Mouse (Mus musculus) spleen, postnatal 36 days (tissue): ENCODE results near the gene 2900026A02Rik.

Experiments used
- DNase-seq, 2 experiments: peaks; one replicate each; pipeline ENCODE4 v3.0.0; 2022; ENCODE audit warnings: low spot score in 2 of 2, mixed read lengths in 1 of 2

Gene 2900026A02Rik

DNA sequence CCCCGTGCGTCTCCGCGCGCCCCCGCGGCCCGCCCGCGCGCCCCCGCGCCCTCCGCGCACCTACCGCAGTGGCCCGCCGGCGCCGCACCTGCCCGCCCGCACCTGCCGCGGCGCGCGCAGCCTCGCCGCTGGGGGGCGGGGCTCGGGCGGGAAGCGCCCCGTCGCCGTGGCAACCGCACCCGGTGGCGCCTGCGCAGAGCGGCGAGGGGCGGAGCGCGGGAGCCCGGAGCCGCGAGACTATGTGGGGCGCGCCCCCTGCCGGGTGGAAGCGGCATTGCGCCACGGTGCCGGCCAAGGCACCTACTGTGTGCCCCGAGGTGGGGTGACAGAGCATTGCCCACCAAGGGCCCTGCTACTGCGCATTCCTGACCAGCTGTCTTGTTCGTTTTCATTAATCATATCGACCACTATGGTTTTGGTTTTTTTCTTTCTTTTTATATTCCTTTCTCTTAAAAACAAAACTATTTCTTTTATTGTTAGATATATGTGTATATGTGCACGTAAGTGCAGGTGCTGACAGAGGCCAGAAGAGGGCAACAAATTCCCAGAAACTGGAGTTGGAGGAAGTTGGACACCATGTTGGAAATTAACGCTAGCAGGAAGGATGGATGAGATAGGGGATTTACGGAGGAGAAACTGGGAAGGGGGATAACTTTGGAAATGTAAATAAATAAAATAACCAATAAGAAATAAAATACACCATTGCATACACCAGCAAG, at the start of gene 2900026A02Rik:
Gene 2900026A02Rik (minus strand): TSS at position 90 of the 719 bp plus-strand sequence.
- DNase-seq: peak; percentile 27 to 28

DNA sequence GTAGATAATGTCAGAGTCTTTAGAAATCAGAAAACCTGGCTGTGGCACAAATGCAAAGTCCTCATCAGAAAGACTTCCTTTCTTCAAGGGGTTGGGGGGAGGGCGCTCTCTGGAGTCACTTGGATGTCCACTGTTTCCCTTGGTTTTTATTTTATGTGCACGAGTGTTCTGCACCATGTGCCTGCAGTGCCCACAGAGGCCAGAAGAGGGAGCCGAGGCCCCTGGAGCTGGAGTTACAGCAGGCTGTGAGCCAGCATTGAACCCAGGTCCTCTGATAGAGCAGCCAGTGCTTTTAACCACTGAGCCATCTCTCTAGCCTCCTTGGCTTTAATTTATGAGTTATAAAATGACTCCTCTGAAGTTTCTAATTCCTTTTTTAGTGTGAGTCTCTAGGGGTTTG, 49.0 kb upstream of the 2900026A02Rik start:
- DNase-seq: no peak

GRCm38 (mm10) chr5:113268246-113268645, 47.2 kb upstream of the 2900026A02Rik start:
- DNase-seq: no peak

- no peak for DNase-seq
Measured at GRCm38 (mm10) chr5:113265637-113266036, 44.6 kb upstream of the 2900026A02Rik start.

GRCm38 (mm10) chr5:113250806-113251205, 29.8 kb upstream of the 2900026A02Rik start:
- DNase-seq: no peak

- no peak for DNase-seq
Measured at GRCm38 (mm10) chr5:113249263-113249930, 28.4 kb upstream of the 2900026A02Rik start.

DNA sequence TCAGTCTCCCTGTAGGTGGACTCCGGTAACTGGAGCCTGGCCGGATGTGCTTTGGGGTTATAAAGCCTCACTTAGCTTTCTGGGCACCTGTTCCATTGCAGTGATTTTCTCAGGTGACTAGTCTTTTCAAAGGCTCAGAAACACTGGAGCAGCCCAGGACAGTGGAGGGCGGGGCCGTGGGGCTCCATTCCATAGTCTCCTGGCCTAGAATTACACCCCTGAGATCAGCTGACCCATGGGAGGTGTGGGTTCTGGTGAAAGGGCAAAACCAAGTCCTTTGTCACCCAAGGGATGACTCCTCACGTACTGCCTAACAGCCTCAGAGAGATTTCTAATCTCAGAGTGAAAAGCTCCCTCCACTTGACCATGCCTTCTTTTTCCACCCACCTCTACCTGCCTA, 9.2 kb upstream of the 2900026A02Rik start:
- DNase-seq: no peak

DNA sequence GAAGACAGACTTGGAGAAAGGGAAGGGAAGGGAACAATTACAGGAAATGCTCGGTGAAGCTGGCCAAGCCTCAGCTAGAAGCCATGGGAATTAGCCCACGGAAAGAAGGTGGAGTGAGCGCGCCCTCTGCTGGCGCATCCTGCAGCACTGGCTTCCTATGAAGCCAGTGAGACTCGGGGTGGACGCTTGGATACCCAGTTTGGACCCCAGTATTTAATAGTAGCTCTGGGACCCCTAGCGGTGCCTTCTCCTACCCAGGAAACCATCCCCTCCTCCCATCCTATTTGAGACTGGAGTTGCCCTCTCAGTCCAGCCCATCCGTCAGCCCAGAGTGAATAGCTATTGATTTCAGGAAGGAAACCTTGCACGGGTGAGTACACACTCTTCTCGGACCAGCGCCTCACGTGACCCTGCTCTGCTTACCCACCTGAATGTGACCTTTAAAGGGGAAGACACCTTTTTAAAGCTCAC, 5.6 kb upstream of the 2900026A02Rik start, which contains the start of gene Tmem211:
Gene Tmem211 (plus strand): TSS at position 278 of the 471 bp plus-strand sequence.
- DNase-seq: peak in 1 of 2 experiments; percentile 27

DNA sequence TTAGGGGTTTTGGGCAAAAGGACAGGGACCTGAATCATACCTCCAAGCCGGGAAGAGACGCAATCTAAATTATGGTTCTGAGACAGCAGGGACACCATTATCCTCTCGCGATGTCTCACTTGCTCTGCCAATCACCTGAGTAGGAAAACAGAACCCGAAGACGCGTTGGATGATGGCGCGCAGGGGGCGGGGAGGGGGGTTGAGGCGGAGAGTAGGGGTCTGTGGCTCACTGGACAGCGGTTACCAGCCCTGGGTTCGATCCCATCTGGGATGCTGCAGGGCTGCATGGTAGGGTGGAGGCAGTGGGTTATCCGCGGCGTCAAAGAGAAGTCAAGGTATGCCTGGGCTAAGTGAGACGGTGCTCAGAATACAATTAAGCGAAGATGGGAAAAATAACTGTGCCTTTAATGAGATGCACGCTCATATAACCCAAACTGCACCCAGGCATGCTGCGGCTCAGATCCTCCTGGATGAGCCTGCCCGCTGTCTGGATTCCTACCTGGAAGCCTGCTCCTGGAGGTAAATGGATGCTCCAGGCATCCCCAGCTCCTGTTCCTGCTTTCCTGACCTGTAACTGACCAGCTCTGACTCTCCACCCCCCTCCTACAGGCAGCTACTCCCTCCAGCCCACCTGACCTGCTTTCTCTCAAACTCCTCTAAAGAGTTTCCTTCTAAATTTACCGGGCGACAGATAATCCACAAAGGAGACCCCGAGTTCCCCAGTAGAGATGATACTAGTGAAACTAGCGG, 4.8 kb upstream of the 2900026A02Rik start:
- no peak for DNase-seq

- no peak for DNase-seq
Measured at GRCm38 (mm10) chr5:113225271-113225670, 4.2 kb upstream of the 2900026A02Rik start.

DNA sequence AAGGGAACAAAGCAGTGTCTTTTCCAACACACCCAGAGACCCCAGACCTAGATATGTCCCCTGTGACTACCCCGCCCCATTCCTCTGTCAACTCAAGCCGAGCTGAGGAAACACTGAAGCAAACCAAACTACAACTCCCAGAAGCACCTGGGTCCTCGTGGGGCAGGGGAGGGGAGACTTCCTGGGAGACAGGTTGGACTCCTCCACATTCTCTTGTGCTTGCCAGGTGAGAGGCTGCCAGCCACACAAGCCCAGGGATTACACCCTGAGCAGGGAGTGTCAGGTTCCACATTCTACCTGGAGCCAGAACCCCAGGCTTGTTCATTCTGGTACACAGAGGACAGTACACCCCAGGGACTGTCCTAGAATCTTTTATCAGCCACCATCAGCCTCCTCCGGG, 2.9 kb upstream of the 2900026A02Rik start:
- DNase-seq: no peak

DNA sequence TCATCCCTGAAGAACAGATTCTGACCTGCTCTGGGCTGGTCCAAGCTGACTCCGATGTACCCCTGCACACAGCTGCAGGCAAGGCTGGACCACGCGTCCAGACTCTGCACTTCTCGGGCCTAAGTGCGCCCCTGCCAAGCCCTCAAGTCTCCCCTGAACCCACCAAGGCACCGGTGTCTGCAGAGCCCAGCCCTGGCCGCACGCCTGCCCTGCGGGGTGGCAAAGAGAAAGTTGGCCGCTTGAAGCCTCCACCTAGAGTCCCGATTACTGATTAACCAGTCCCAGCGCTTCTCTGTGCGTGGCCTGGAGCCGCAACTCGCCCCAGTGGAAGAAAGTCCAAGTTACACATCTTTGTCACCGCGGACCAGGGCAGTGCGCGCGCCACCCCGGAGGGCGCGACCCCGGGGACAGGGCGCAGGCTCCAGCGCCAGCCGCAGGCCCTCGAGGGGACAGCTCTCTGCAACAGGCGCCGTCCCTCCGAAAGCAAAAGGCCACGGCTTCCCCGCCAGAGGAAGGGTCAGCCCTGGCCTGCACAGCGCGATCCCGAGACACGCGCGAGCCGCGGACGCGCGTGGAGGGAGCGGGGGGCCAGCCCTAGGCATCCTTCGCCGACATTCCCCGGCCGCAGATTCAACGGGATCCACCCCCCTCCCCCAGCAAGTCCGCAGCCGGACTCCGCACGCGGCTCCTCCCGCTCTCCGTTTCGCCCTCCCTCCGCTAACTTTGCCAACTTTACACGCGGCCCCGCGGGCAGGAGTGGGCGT, 471 bp downstream of the 2900026A02Rik start:
- DNase-seq: no peak

- DNase-seq: no peak
Measured at GRCm38 (mm10) chr5:113219876-113220275, 1.2 kb downstream of the 2900026A02Rik start.

DNA sequence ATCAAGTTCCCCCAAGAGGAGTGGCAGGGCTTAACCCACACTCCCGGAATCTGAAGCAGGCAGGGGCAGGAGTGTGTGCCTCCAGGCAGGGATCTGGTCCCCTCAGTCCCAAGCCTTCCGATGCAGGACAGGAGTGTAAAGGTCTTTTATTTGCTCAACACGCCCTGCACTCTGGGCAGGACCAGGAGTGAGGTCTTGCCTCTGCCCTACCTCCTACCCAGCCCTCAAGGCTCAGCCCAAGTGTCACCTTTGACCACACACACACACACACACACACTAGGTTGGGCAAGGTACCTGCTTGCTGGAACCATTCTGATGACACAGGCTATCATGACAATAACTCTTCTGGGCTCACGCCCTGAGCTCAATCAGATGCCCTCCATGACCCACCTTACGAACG, 1.6 kb downstream of the 2900026A02Rik start:
- DNase-seq: no peak

DNA sequence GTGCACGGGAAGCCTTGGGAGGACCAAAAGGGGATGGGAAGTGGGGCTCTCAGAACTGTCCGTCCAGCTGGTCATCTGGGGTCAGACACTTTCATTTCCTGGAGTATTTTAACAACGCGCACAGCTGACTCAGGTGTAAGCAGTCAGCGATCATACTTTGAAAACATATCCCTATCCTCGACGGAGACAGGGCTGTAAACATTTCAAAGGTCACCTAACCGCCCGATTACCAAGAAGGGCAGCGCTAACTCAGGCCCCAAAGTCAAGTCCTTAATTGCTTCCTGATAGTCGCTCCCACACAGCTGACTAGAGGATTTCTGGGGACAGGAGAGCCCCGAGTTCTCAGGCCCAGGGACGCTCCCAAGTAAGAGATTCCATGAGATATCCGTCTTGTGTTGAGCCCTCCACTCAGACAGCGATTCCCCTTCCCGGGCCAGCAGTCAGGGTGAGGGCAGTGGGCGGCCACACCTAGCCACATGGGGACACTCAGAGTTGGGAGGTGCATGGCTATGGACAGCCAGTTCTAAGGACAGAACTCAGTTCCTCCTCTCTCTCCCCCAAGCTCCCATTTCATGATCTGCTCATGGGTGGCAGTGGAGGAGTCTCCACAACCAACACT, 2.3 kb downstream of the 2900026A02Rik start:
- DNase-seq: no peak

- DNase-seq: no peak
Measured at GRCm38 (mm10) chr5:113217076-113217475, 4.0 kb downstream of the 2900026A02Rik start.

DNA sequence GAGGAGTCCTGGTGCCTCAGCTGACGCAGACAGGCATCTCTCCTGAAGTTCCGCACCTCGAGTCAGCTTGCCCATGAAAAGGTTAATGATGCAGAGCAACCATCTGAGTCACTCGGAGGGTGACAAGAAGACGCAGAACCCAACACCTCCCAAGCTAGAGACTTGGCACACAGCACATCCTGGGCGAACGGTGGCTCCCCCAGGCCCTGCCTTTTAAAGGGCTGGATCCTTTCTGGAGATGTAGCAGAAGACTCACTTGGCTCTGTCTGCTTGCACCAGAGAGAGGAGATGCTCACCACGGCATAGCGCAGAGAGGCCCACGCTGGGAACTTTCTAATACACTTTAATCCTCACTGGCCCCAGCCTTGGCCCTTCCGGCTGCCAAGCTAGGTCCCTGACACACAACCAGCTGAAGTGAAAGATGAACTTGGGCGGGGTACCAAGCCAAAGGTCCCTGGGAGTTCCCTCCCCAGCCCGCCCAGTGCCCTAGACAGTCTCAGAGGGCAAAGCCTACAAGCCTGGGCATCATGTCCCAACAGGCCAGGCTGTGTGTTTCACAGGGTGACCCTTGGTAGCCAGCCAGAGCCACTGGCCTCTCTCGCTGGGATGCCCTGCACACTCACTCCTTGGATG, 4.6 kb downstream of the 2900026A02Rik start:
- DNase-seq: no peak

- no peak for DNase-seq
Measured at GRCm38 (mm10) chr5:113215610-113216011, 5.4 kb downstream of the 2900026A02Rik start.

DNA sequence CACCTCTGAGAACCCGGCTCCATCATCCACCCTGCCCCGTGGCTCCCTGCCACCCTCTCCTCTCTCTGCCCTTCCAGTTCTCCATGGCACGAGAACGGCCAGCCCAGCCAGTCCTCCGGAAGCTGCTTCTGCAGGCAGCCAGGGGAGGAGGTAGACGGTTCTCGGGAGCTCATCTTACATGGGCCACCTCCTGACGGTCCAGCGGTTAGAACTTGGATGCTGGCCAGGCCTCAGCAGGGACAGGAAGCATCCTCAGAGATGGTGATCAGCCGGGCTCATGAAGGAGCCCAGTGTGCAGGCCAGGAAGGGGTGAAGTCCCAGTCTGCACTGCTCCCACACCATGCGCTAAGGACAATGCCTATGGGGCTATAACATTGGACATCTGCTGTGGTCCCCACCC, 6.6 kb downstream of the 2900026A02Rik start:
- no peak for DNase-seq

GRCm38 (mm10) chr5:113214041-113214440, 7.0 kb downstream of the 2900026A02Rik start:
- DNase-seq: no peak
